Mouse (Mus musculus) liver, postnatal 0 days (tissue): ENCODE results near the gene Ankfn1.

ENCODE experiments used
- CTCF ChIP-seq: sonication (generic); IDR thresholded peaks from 2 replicates; pipeline ENCODE4 v1.5.1; 2016; ENCODE audit warnings: antibody characterized with exemption, low read depth
- EP300 ChIP-seq: IDR thresholded peaks from 2 replicates; pipeline ENCODE4 v1.6.1; 2016; ENCODE audit warnings: antibody characterized with exemption, low read depth, mild to moderate bottlenecking

GRCm38 (mm10) chr11:89600921-89601515, 176.4 kb downstream of the Ankfn1 start:
- TF ChIP-seq EP300 (no peak), CTCF (no peak)
